Mouse (Mus musculus): ENCODE measurements around the gene Lin37. TPM values are rescaled to one million over a fixed set of nuclear protein-coding genes. Genes with fewer than 3 reads are reported as not detected.

The Lin37 gene
- total and polyA plus RNA-seq, 3 experiments = 4.0 to 38.6 (median 8.3) TPM

- Histone ChIP-seq H3K4me3 (replicated peaks in 1 of 3; ENCODE audit: low read depth in 2 of 3, low read length in 2 of 3, poor library complexity in 1 of 3) (no peak overlapping the region), H3K79me2 (replicated peaks; ENCODE audit: control insufficient read depth, extremely low read depth, insufficient read depth, poor library complexity, severe bottlenecking) (peaks cover 5% of the 10 kb centered on the region)
- in situ Hi-C loops (cut with MboI; ENCODE audit: low pct_ligation_motif_present, low pct_unique_long_range_greater_than_20kb, low sequenced_read_pairs) = no loop called here
Measured at GRCm38 (mm10) chr7:30599933-30600353, 40.3 kb upstream of the Lin37 start.

DNA sequence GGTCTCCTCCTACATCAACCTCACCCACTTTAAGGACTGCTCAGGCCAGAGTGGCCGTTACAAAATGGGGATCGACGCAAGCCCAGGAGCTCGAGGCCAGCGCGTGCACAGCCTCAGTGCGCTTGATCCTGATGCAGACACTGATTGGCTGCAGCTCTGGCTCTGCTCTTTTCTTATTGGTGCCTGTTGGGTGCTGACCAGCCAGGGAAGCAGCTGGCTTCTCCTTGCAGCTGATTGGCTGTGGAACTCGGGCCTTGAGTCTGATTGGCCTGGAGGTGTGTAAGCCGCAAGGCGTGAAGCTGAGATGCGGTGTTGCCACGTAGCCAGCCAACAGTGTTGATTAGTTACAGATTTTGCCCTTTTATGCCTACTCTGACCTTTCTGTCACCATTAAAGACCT is 39.1 kb upstream of the Lin37 start, which contains the start of gene Zbtb32:
Gene Zbtb32 (minus strand): TSS at position 124 of the 400 bp plus-strand sequence.
- Histone ChIP-seq H3K4me3 (replicated peaks in 1 of 3; ENCODE audit: low read depth in 2 of 3, low read length in 2 of 3, poor library complexity in 1 of 3) (no peak within 1 kb of the TSS), H3K36me3 (replicated peaks in 1 of 2; ENCODE audit: control insufficient read depth in 1 of 2, insufficient read depth in 1 of 2, low read length in 1 of 2) (peaks cover 0 to 17% of the 10 kb centered on the region in 2 experiments), H3K79me2 (replicated peaks; ENCODE audit: control insufficient read depth, extremely low read depth, insufficient read depth, poor library complexity, severe bottlenecking) (peaks cover 2% of the 10 kb centered on the region), H3K4me1 (ENCODE audit: control insufficient read depth in 1 of 2, insufficient read depth in 2 of 2) (peaks cover 20 to 29% of the 10 kb centered on the region in 2 experiments), H3K27me3 (replicated peaks) (no peaks in the 10 kb centered on the region), H3K9me3 (replicated peaks; ENCODE audit: low read length) (peaks cover 3% of the 10 kb centered on the region), H3K27ac (ENCODE audit: insufficient read depth, low read depth) (no peak within 1 kb of the TSS), H3K9ac (ENCODE audit: insufficient read depth, low read depth) (no peak within 1 kb of the TSS), H3K4me2 (ENCODE audit: insufficient read depth, low read depth, poor library complexity, severe bottlenecking) (no peak within 1 kb of the TSS)
- dilution Hi-C loops (cut with MboI; ENCODE audit: extremely low pct_ligation_motif_present, extremely low pct_unique_long_range_greater_than_20kb, low sequenced_read_pairs) = no loop called here
- in situ Hi-C loops (cut with MboI; ENCODE audit: low pct_ligation_motif_present, low pct_unique_long_range_greater_than_20kb, low sequenced_read_pairs) = no loop called here
- no peak for DNase-seq (ENCODE audit: extremely low read depth)
- TF ChIP-seq SMC3 (IDR thresholded peaks at IDR 0.05; ENCODE audit: low read depth, low read length) (no peak), POLR2AphosphoS2 (IDR thresholded peaks at IDR 0.05; ENCODE audit: low read depth, low read length) (0 out of 2 replicates have a peak, but pooled peaks have one; percentile 31), RAD21 (IDR thresholded peaks at IDR 0.05; ENCODE audit: low read depth, low read length) (no peak), ETS1 (conservative IDR thresholded peaks at IDR 0.05; ENCODE audit: low read depth, low read length) (no peak)

More at GRCm38 (mm10) chr7:30599933-30600353, 40.3 kb upstream of the Lin37 start:
- Histone ChIP-seq H3K4me2 (ENCODE audit: insufficient read depth, low read depth, poor library complexity, severe bottlenecking) (no peak overlapping the region), H3K4me1 (ENCODE audit: control insufficient read depth in 1 of 2, insufficient read depth in 2 of 2) (peaks cover 25 to 32% of the 10 kb centered on the region in 2 experiments), H3K9ac (ENCODE audit: insufficient read depth, low read depth) (no peak overlapping the region), H3K9me3 (replicated peaks; ENCODE audit: low read length) (peaks cover 3% of the 10 kb centered on the region), H3K27ac (ENCODE audit: insufficient read depth, low read depth) (no peak overlapping the region), H3K27me3 (replicated peaks) (no peaks in the 10 kb centered on the region), H3K36me3 (replicated peaks in 1 of 2; ENCODE audit: control insufficient read depth in 1 of 2, insufficient read depth in 1 of 2, low read length in 1 of 2) (peaks cover 0 to 21% of the 10 kb centered on the region in 2 experiments)
- TF ChIP-seq EP300 (IDR thresholded peaks at IDR 0.05; ENCODE audit: low read length) = no peak
- no peak for TF ChIP-seq BHLHE40 (IDR thresholded peaks at IDR 0.05; ENCODE audit: low read depth, low read length)
- no peak for TF ChIP-seq MAX (IDR thresholded peaks at IDR 0.05; ENCODE audit: low read length)
- no peak for TF ChIP-seq SIN3A (IDR thresholded peaks at IDR 0.05; ENCODE audit: low read length)
- no peak for TF ChIP-seq E2F4 (IDR thresholded peaks at IDR 0.05; ENCODE audit: insufficient replicate concordance, low read depth, low read length)
- TF ChIP-seq IRF4 (IDR thresholded peaks at IDR 0.05; ENCODE audit: low read depth, low read length) = no peak
- no peak for TF ChIP-seq JUND (conservative IDR thresholded peaks at IDR 0.05; ENCODE audit: low read depth, low read length)
- TF ChIP-seq CHD2 (IDR thresholded peaks at IDR 0.05; ENCODE audit: low read length) = no peak
- no peak for TF ChIP-seq ZKSCAN1 (IDR thresholded peaks at IDR 0.05; ENCODE audit: borderline replicate concordance, low read depth, low read length)
- no peak for TF ChIP-seq ELF1 (IDR thresholded peaks at IDR 0.05; ENCODE audit: low read depth, low read length)
- no peak for TF ChIP-seq UBTF (IDR thresholded peaks at IDR 0.05; ENCODE audit: low read depth, low read length)
- no peak for TF ChIP-seq MXI1 (IDR thresholded peaks at IDR 0.05; ENCODE audit: low read depth, low read length)
- no peak for TF ChIP-seq ZMIZ1 (IDR thresholded peaks at IDR 0.05; ENCODE audit: low read depth, low read length)
- TF ChIP-seq CTCF (conservative IDR thresholded peaks at IDR 0.05 in 1 of 2, IDR thresholded peaks at IDR 0.05 in 1 of 2; ENCODE audit: low read depth in 2 of 2, low read length in 2 of 2) = no peak
- no peak for TF ChIP-seq GABPA (IDR thresholded peaks at IDR 0.05; ENCODE audit: insufficient replicate concordance, low read depth, low read length)
- TF ChIP-seq KAT2A (IDR thresholded peaks at IDR 0.05; ENCODE audit: insufficient replicate concordance, low read length) = no peak
- no peak for TF ChIP-seq ETS1 (conservative IDR thresholded peaks at IDR 0.05; ENCODE audit: low read depth, low read length)
- no peak for DNase-seq (ENCODE audit: extremely low read depth)
- dilution Hi-C loops (cut with MboI; ENCODE audit: extremely low pct_ligation_motif_present, extremely low pct_unique_long_range_greater_than_20kb, low sequenced_read_pairs) = no loop called here

Measured in CH12.LX (cell line).